In genomic region chr13:46364202-46364912, GRCm38 (mm10) we compare ENCODE assay signal across 28 mouse cellular contexts. TPM values are rescaled to one million over a fixed set of nuclear protein-coding genes. Genes with fewer than 3 reads are reported as not detected.
DNase-seq lines count a peak whose midpoint lies in the region; ATAC-seq and TF ChIP-seq lines count a peak whose summit lies in the region.
"Had no signal": no experiment of that assay in that cellular context is flagged by ENCODE, and none has a peak within 500 bp of the region (broad histone marks: within the 10 kb centered on the region; RNA-seq: fewer than 3 reads in every experiment).

No protein-coding gene starts in this region.

- peaks cover 5% of the 10 kb centered on the region for H3K4me1 ChIP-seq in cortical plate, adult 2 months (ENCODE audit: control insufficient read depth, insufficient read depth, low read length)
- peaks cover 7% of the 10 kb centered on the region; the same call in 1 of the 2 replicates for H3K4me1 ChIP-seq in small intestine, adult 2 months (ENCODE audit: control insufficient read depth, insufficient read depth, insufficient read length, low read length)
- H3K4me1 ChIP-seq: embryonic facial prominence, embryonic 15.5 days; liver, embryonic 13.5 days had no signal

- no peak for DNase-seq in frontal cortex, postnatal 10 days (ENCODE audit: low spot score in 2 of 2)
- no peak for DNase-seq in thymus, adult 18-20 months
- no peak for DNase-seq in c-Kit-positive CD71-positive TER-119-positive erythroid progenitor cells, embryonic 14.5 days (ENCODE audit: low spot score)
- DNase-seq: adrenal gland, postnatal 25 days; cerebellum, adult 18-20 months; cerebellum, postnatal 10 days; gastrocnemius, adult 2 months; kidney, postnatal 14 days; left cerebral cortex, postnatal 4 days; liver, embryonic 13.5 days; lung, adult 18-20 months; lung, postnatal 4 days; thymus, postnatal 14 days had no signal

- H3K27ac ChIP-seq in cortical plate, adult 2 months (ENCODE audit: insufficient read depth, low read length): peak overlapping the region; percentile 6; the same call in 1 of the 2 replicates
- peak overlapping the region; percentile 73 for H3K27ac ChIP-seq in small intestine, adult 2 months (ENCODE audit: insufficient read depth, low read depth, low read length)
- H3K27ac ChIP-seq: embryonic facial prominence, embryonic 10.5 days; embryonic facial prominence, embryonic 15.5 days; gastrocnemius, adult 2 months; heart, embryonic 10.5 days; heart, embryonic 15.5 days; liver, embryonic 13.5 days; midbrain, embryonic 12.5 days; neural tube, embryonic 13.5 days had no signal

- TF ChIP-seq CTCF in cortical plate, adult 2 months (IDR thresholded peaks at IDR 0.05; ENCODE audit: extremely low read depth, insufficient read depth, low read length): no peak
- TF ChIP-seq CTCF in small intestine, adult 2 months (IDR thresholded peaks at IDR 0.05; ENCODE audit: extremely low read depth, insufficient read length, insufficient replicate concordance, low read depth, low read length): no peak

- no peaks in the 10 kb centered on the region for H3K36me3 ChIP-seq in small intestine, adult 2 months (ENCODE audit: control insufficient read depth, insufficient read depth, low read length)
- H3K36me3 ChIP-seq: embryonic facial prominence, embryonic 10.5 days; embryonic facial prominence, embryonic 15.5 days; heart, embryonic 10.5 days; heart, embryonic 15.5 days; liver, embryonic 13.5 days; midbrain, embryonic 12.5 days; neural tube, embryonic 13.5 days had no signal

- 46% methylated on average over 7 of the region's 7 CpGs for WGBS in small intestine, adult 2 months

- H3K4me3 ChIP-seq in cortical plate, adult 2 months (ENCODE audit: insufficient read depth, low read length): no peak overlapping the region
- H3K4me3 ChIP-seq in small intestine, adult 2 months (ENCODE audit: low read depth, low read length): no peak overlapping the region
- H3K4me3 ChIP-seq: embryonic facial prominence, embryonic 10.5 days; embryonic facial prominence, embryonic 15.5 days; gastrocnemius, adult 2 months; heart, embryonic 10.5 days; heart, embryonic 15.5 days; liver, embryonic 13.5 days; megakaryocyte, embryonic 14.5 days; midbrain, embryonic 12.5 days; myocyte; neural tube, embryonic 13.5 days had no signal

- no peaks in the 10 kb centered on the region for H3K27me3 ChIP-seq in small intestine, adult 2 months (ENCODE audit: control insufficient read depth, insufficient read depth, low read length)
- H3K27me3 ChIP-seq: embryonic facial prominence, embryonic 15.5 days; heart, embryonic 15.5 days; liver, embryonic 13.5 days; midbrain, embryonic 12.5 days; neural tube, embryonic 13.5 days had no signal

- TF ChIP-seq POLR2A in cortical plate, adult 2 months (IDR thresholded peaks at IDR 0.05; ENCODE audit: extremely low read depth, insufficient read depth, low read length): no peak
- TF ChIP-seq POLR2A in small intestine, adult 2 months (IDR thresholded peaks at IDR 0.05; ENCODE audit: low read depth, low read length): no peak

- peak; percentile 53; the same call in 1 of the 2 replicates for ATAC-seq in frontal cortex, adult (ENCODE audit: low TSS enrichment)
- ATAC-seq in CD4-positive, CD25-positive, alpha-beta regulatory T cell, adult 4 months: peak; percentile 92
- ATAC-seq: hindbrain, embryonic 16.5 days; lung, postnatal 0 days; Patski had no signal

RNA-seq across cellular contexts. Expression of gene Rbm24, which starts 53.9 kb away (rescaled TPM):
- under 1 TPM in 1 of 2 experiments, not detected in 1; 0.32 TPM for polyA plus RNA-seq in CD4-positive, CD25-positive, alpha-beta regulatory T cell, adult 4 months (2017; shearing (Covaris generic))
- 15.4 and 16.5 TPM in 2 replicates for polyA plus RNA-seq in cortical plate, adult 2 months (2012; rRNA removed)
- 19.7 and 29.6 TPM in 2 replicates for polyA plus RNA-seq in small intestine, adult 2 months (2012; rRNA removed)

Comparison
In these comparisons a context has a peak if more than half of its experiments do, and no peak if none do; other contexts are left out.
1. RNA of gene Rbm24, which starts 53.9 kb away (polyA plus RNA-seq): 19.7 to 29.6 TPM in small intestine, adult 2 months and 15.4 to 16.5 TPM in cortical plate, adult 2 months; 0.32 TPM in CD4-positive, CD25-positive, alpha-beta regulatory T cell, adult 4 months; every median in the first group is over 10 times any median in the second.